Mouse (Mus musculus): Measurements from ENCODE around the gene Tmem171. TPM values are rescaled to one million over a fixed set of nuclear protein-coding genes. Genes with fewer than 3 reads are reported as not detected.

Tmem171 gene
- total RNA-seq (2023) = not detected

DNA sequence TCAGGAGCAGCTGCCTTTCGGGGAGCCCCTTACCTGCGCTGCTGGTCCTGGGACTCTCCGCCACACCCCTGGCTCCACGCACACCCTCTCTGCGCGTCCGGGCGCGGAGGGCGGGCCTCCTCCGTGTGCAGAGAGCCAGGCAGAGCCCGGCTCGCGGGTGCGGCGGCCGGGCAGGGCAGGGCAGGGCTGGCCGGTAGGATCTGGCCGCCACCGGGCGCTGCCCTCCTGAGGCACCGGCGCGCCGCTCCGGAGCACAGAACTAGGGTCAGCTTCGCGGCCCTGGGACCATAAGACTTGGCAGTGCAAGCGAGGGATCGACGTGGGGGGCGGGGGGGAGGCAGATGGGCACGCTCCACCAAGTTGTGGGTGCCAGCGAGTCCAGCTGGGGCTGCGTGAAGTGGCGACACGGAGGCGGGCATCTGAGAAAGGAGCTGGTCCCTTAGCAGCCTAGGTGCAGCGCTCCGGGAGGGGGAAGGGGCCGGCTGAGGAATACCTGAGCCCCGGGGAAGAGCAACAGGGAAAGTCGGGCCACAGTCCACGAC lies at the start of gene Tmem171:
Tmem171 (minus strand) TSS at position 62 of the 542 bp plus-strand sequence.

DNA sequence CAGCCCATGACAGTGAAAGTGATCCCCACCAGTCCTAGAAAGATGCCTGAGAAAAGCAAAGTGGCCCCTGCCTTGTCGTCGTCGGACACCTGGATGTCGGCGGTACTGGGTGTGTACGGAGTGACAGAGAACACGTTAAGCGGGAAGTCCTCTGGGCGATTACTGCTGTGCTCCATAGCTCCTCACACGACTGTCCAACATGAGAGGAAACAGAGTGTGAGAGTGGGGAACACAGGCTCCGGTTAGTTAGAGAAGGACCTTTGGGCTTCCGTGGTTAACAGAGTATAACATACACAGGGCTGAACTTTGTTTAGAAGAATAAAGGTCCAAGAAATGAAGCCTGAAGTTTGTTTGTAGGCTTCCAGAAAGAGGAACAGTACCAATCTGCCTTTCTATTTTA lies 57.5 kb downstream of the Tmem171 start, which contains the start of gene Tmem174:
Tmem174 (minus strand) TSS at position 266 of the 400 bp plus-strand sequence.

Other genes starting within 250 kb of the Tmem171 start
- not detected for gene Gm10320, start 202.8 kb downstream of the Tmem171 start, total RNA-seq (2023)
- not detected for gene Tmem174, start 57.4 kb downstream of the Tmem171 start, total RNA-seq (2023)
- gene Fcho2, start 120.6 kb upstream of the Tmem171 start, total RNA-seq (2023) = 100 to 1,000 TPM; 116 to 131 TPM
- 10 to 100 TPM; 72.0 to 89.6 TPM for gene Tnpo1, start 231.6 kb upstream of the Tmem171 start, total RNA-seq (2023)